Mouse (Mus musculus) right cerebral cortex, postnatal 4 days (tissue): Measurements from ENCODE around the gene Cox8a.

Source experiments
- DNase-seq: peaks from one replicate; pipeline ENCODE4 v3.0.0-alpha.2; 2022

The Cox8a gene

GRCm38 (mm10) chr19:7182273-7182949 lies 35.0 kb downstream of the Cox8a start:
- peak; percentile 87 for DNase-seq

- no peak for DNase-seq
Measured at GRCm38 (mm10) chr19:7181496-7181895, 35.9 kb downstream of the Cox8a start.

GRCm38 (mm10) chr19:7180756-7181405 lies 36.5 kb downstream of the Cox8a start:
- peak; percentile 43 for DNase-seq

GRCm38 (mm10) chr19:7178841-7179452 lies 38.5 kb downstream of the Cox8a start:
- no peak for DNase-seq

GRCm38 (mm10) chr19:7177804-7178511 lies 39.5 kb downstream of the Cox8a start:
- DNase-seq = no peak

- DNase-seq = peak; percentile 43
Measured at GRCm38 (mm10) chr19:7176041-7176696, 41.2 kb downstream of the Cox8a start.

- peak; percentile 71 for DNase-seq
Measured at GRCm38 (mm10) chr19:7172051-7172866, 45.2 kb downstream of the Cox8a start.

- DNase-seq = no peak
Measured at GRCm38 (mm10) chr19:7171447-7171846, 46.0 kb downstream of the Cox8a start.

- DNase-seq = no peak
Measured at GRCm38 (mm10) chr19:7170916-7171315, 46.5 kb downstream of the Cox8a start.

- no peak for DNase-seq
Measured at GRCm38 (mm10) chr19:7168423-7168822, 49.0 kb downstream of the Cox8a start.

GRCm38 (mm10) chr19:7166767-7167166 lies 50.6 kb downstream of the Cox8a start:
- no peak for DNase-seq

- DNase-seq = no peak
Measured at GRCm38 (mm10) chr19:7166200-7166711, 51.2 kb downstream of the Cox8a start.

- peak; percentile 72 for DNase-seq
Measured at GRCm38 (mm10) chr19:7165509-7166199, 51.8 kb downstream of the Cox8a start.
